Mouse (Mus musculus): ENCODE results near the gene Gm13271.

- TF ChIP-seq CTCF (IDR thresholded peaks at IDR 0.05; ENCODE audit: insufficient read depth, low read length): 0 out of 2 replicates have a peak, but pooled peaks have one; percentile 8
- TF ChIP-seq POLR2A (IDR thresholded peaks at IDR 0.05; ENCODE audit: borderline replicate concordance, extremely low read depth, low read depth, low read length): peak; percentile 68; the same call in 1 of the 2 replicates
Observed at GRCm38 (mm10) chr4:88760431-88760830, 5.8 kb downstream of the Gm13271 start.
